Mouse (Mus musculus) layer of hippocampus, adult 8-10 months (tissue): ENCODE measurements at regions not wholly inside any gene's neighbourhood (a gene's known extent, or its start where the extent isn't known, plus 50 kb on each side); places are given as distances from the start of the nearest gene placed in this dataset.

Experiments
- DNase-seq, 2 experiments: peaks; one replicate each; pipeline ENCODE4 v3.0.0; 2022; ENCODE audit warnings: low spot score in 2 of 2

DNA sequence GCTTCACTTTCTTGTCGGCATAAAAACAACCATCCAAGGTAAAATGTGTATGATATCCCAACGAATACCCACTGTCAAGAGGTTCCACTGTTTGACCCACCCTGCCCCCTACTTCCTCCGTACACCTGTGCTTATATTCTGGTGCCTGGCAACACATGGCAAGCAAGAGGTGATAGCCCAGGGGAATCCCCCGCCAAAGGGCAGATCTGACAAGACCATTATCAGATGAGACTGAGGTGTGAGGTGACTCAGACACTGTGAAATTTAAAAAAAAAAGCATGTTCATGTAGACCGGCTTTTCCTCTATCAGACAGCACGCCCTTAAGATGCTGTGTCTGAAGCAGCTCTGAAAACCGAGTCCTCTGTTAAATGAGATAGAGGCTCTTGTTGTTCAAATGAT lies 89.4 kb upstream of the Bach2 start:
- DNase-seq: no peak

DNA sequence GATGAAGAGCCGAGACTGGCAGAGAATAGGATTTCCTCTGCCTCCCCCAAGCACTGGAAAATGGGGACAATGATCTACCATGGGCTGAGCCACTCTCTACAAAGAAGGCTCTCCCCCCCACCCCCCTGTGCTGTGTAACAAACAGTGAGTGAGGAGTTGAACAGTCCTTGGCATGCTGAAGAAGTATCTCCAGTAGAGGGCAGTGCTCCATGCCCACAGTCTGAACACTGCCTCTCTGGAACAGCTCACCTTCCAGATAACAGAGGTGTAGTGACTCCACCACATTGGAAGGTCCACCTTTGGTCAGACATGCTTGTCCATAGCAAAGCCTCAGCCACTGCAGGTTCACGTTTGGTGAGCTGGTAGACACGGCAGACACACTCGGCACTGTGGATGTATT lies 85.2 kb upstream of the Bach2 start:
- peak in 1 of 2 experiments; percentile 11 for DNase-seq

DNA sequence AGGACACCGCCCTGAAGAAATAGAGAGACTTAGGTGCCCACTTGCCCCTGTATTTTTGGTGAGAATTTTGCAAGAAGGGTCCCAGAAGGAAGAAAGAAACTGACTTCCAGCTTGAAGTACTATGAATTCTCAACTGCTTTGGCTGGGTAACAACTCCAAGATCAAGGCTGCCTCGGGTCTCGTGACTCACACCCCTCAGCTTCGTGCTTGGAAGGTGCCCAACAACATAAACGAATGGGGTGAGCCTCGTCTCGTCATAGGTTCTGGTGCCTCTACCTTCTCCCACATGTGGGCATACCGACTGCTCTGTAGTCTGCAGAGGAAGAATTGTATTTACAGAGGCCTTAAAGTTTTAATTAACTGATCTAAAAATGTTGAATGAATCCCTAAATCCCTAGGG lies 81.6 kb upstream of the Bach2 start:
- DNase-seq: no peak

DNA sequence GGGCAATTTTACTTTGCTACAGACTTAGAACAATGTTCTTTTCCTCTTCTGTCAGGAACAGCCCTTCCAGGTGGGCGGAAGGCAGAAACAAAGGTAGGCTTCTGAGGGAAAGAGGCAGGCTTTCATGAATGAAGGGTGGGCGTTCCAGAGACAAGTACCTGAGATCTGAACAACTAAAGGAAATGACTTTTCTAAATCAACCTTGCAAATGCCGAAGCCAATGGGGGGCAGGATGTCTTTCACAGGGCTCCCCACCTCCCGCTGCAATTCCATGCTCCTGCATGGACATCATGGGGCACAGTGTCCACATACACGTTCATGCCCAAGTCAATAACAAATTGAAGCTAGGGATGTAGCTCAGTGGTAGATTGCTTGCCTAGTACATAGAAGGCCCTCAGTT lies 80.2 kb upstream of the Bach2 start:
- no peak for DNase-seq

DNA sequence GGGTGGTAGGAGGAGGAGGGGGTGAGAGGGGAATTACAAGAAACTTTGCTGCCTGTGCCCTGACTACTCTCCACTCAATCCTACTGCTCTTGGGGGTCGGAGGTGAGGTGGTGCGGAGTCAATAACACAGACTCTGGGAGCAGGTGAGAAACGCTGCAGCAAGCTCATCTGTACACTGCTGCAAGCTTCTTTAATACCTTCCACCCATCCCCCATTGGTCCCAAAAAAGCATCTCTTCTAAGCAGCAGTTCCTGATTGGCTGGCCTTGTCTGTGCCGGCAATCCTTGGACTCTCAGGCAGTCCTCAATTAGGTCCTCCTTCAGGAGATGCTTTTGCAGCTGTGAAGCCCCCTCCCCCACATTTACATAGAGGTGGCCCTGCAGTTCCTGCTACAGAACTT lies 79.7 kb upstream of the Bach2 start:
- DNase-seq: no peak

DNA sequence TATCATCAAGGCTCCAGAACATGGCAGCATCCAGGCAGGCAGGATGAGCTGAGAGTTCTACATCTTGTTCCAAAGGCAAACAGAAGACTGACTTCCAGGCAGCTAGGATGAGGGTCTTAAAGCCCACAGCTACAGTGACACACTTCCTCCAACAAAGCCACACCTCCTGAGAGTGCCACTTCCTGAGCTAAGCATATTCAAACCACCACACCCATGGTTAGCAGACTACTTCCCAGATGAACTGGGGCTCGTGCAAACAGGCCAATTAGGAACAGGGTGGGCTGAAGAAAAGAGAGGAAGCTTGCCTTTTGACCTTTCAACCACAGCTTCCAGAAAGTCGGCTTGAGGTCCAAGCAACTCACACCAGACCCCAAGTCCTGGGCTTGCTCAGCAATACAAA lies 77.8 kb upstream of the Bach2 start:
- DNase-seq: no peak

DNA sequence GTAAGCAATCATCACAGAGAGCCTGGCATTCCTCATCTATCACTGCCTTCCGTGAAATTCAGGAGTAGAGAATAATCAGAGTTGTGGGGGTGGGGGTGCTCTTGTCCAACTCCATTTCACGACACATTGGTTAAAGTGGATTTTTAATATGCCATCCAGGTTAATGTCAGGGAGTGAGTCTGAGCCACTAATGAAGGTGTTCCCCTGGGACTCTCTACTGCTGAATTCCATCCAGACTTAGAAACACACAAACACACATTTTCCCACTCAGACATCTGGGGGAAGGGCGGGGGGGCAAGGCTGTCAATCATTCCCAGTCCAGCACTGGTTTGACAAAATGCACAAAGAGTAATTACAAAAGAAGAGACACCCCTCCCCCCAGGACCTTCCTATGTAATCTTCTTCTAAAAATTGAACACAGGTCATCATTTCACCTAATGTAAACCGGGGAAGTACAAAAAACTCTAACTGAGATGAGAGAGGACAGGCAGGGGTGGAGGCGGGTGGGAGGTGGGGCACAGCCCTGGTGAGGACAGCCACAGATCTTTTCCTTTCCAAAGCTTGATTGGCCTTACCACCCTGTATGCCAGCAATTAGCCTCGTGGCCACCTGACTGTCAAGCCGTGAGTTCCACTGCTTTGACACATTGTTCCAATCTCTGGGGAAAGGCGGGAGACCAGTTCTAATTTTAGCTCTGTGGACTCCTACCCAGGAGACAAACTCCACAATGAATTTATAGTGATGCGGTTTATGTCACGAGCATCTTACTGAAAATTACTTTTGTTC lies 76.5 kb upstream of the Bach2 start:
- DNase-seq: no peak

DNA sequence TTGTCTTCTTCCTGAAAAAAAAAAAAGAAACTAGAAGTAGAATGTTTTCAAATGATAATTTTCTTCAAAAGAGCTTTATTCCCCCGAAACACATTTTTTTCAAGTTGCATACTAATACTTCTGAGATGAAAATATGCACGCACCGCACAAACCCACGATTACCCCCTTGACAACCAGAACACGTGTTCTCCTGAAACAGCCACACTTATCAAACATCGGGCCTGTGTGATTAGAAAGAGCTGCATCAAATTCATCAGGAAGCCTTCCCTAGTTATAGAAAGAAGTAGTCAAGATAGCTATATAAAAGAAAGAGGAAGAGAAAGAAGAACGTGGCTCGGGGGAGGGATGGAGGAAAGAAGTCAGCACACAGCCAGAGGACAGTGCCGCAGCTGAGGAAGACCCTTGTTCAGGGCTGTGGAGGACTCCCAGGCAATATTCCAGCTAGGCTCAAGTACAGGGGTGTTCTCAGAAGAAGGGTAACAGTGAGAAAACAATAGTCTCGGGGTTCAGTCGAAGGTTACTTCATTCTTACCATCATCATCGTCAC lies 75.8 kb upstream of the Bach2 start:
- DNase-seq: no peak

DNA sequence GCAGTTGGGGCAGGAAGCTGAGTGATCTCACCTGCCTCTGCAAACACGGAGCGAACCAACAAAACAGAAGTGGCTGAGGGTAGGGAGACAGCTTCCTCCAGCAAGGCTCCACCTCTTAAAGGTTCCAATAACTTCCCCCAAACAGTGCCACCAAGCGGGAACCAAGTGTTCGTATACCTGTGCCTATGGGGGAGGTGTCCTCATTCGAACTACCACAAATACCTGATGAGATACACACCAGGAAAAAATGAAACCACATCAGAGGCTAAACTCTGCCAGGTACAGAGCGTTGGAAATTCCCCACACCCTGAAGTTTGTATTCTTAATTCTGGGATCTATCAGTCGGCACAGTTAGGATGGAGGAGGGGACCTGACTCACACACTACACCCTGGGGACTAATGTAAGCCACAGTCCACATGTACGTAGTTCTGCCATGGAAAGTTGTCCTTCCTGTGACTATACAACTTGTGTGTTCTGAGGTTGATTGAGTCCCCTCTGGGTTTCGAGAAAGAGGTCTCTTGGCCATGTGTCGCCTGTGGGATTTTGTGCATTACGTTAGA lies 74.4 kb upstream of the Bach2 start:
- no peak for DNase-seq

DNA sequence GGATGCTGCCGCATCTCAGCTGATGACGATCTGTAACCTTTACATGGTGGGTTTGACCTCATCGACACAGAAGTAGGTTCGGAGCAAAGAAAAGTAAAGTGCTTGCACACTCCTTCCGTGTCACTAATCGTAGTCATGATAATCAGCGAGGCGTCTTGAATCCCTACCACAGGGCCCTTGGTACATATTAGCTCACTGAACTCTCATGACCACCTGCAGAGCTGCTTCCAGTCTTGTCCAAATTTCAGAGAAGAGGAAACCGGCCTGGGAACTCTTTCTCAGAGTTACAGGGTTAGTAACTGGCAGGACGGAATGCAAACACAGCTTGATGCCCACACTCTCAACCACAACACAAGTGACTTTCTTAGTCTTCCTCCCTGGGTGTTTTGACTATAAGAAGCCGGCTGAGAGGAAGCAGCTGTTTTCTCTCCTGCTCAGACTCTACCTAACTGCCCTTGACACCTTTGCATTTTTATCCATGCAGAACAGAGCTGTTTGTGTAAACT lies 73.8 kb upstream of the Bach2 start:
- DNase-seq: no peak

DNA sequence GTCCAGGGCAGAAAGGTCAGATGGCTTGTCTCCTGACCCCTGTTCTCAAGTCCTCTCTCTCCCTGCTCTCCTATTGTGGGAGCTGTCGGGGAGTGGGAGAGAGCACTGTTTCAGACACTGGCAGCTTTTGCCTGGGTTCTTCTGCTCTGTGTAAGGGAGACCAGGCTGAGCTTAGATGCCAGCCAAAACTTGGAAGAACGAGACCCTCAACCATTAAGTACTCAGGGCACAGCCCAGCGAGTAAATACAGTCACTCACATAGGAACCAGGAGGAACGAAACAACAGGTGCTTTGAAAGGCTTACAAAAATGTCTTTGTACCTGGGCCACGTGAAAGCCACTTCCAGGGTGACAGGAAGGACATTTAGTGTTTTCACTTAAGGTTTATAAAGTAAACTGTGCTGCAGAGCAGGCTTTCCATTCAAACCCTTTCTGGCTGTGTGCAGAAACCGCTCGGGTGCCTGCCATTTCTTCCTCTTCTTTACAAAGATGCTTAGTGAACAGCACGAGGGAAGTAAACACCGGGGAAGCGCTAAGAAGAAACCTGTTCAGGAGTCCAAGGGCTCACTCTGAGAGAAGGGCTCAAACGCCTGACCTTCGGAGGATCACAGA lies 72.6 kb upstream of the Bach2 start:
- DNase-seq: no peak

DNA sequence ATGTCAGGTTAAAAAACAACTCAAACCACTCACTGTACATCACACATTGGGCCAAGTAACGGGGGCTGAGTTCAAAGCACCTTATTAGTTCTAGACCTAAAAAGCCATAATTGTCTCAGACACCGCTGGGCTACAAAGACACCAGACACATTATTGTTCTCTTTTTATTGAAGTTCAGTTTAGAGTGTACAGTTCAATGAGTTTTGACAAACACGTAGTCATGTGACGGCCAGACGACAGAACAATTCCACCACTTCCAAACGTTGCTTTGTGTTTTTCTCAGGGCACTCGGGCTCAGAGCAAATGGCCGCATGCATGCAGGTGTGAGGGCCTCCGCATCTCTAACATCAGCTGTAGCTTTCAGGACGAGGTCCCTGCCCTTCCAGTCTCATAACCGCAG lies 71.5 kb upstream of the Bach2 start:
- no peak for DNase-seq

DNA sequence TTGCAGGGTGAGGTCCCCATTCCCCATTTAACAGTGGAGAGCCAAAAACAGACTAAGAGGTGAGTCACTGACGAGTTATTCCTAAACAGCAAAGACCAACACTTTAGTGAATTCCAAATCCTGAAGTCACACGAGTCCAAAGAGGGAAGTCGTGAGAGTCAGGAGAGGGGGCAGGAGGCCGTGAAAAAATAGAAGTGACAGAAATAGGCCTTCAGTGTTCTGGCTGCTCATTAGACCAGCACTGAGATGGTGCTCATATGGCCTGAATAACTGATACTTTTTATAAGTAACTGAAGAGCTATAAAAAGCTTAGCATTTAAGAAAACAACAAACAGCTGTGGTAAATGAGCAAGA lies 68.5 kb upstream of the Bach2 start:
- DNase-seq: no peak

DNA sequence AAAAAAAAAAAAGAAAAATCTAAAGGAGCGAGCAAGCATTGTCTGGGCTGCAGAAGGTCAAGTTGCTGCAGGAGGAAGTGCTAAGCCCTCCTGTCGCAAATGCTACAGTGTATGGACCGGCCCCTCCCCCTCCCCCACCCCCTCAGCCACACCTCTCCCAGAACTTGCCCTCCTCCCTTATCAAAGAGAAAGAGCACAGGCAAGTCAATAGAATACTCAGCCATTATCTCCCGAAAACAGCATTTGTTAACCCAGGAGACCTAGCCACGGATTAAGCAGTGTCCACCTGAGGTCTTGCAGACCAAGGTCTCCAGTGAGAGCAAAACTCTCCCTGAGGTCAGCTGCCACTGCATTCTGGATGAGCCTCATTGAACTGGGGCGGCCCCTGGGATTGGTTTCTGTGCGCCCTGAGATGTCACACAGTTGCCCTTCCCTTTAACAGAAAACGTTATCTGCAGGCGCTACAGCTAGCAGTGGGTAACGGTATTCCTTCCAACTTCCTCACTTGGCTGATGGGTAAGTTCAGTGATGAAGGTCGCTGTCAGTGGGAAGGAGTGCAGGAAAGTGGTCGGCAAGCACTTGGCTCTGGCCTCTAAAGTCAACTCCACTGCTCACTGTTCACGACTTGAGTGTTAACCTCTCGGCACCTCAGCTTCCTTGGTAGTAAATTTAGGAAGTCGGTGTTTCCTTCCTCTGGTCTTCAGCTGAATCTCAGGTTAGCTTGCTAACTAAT lies 68.0 kb upstream of the Bach2 start:
- no peak for DNase-seq

DNA sequence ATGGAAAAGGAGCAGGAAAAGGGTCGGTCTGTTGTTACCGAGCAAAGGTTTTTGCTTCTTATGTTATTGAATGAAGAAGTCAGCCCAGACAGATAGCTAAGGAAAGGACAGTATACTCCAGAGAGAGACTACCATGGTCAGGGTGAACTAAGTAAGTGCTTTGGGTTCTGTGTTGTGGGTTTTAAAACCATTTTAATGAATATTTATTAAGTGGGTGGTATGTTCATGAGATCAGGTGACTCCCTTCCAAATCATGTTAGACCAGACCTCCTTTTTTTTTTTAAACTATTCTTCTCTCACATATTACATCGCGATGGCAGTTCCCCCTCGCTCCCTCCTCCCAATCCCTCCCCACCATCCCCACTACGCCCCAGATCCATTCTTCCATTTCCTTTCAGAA lies 67.3 kb upstream of the Bach2 start:
- DNase-seq: no peak

DNA sequence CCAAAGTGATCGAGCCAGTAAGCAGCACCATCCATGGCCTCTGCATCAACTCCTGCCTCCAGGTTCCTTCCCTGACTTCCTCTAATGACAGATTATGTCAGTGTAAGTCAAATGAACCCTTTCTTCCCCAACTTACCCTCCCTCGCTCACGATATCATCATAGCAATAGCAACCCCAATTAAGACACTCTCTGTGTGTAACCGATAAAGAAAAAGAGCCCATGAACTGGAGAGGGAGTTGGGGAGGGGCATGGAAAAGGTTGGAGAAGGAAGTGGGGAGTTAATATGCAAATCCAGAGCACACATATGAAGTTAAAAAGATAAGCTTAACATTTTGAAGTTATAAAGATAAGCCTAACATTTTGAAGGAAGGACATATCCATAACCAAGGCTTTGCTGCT lies 65.6 kb upstream of the Bach2 start:
- DNase-seq: no peak

DNA sequence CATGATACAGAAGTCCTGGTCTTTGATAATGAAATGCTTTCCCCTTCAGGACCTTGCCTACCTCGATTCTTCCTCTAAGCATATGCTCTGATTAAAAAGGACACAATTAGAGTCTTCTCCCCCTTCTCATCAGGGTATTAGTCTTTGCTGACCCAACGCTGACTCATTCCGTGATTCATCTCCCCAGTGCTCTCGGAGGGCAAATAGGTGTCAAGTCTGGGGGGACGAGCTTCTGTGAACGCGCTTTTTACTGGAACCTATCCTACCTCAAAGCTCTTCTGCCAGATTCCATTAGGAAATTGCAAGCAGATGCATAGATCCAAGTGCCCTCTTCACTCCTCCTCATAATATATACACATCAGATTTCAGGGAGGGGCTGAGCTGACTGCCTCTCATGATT lies 63.8 kb upstream of the Bach2 start:
- no peak for DNase-seq

DNA sequence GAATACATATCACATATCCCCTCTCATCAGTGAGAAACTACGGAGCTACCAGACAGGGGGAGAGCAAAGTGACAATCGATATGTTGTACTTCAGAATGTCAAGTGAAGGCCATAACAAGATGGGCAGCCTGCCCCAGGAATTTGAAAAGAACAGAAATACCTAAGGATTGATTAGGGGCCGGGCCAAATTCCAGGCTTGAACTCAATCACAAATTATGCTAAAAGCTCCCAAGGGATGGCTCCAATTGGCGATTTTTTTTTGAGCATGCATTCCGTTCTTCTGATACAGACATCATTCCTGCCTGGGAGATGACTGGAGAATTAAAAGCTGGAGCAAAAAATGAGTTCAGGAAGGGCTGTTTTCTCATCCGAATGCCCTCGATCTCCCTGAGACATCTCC lies 63.4 kb upstream of the Bach2 start:
- no peak for DNase-seq

DNA sequence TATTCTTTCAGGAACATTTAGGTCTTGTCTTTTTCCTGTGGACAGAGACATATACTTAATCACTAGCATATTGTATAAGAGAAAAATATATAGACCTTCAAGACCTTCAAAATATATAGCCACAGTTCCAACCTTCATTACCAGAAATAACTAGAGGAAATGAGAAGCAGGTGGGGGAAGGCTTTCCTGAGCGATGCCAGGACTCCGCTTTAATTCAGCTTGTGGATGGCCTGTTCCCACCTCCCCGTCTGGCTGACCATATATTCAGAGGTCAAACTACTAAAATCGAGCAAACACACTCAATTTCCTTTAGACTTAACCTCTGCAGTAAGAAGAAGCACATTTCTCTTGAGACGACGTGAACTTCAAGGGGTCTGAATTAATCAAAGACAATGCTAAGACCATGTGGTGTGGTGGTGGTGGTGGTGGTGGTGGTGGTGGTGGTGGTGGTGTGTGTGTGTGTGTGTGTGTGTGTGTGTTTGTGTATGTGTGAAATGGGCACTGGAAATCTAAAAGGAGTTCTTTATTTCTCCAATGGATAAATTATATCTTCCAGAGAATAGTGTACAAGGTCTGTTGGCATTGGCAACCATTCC lies 62.7 kb upstream of the Bach2 start:
- no peak for DNase-seq

DNA sequence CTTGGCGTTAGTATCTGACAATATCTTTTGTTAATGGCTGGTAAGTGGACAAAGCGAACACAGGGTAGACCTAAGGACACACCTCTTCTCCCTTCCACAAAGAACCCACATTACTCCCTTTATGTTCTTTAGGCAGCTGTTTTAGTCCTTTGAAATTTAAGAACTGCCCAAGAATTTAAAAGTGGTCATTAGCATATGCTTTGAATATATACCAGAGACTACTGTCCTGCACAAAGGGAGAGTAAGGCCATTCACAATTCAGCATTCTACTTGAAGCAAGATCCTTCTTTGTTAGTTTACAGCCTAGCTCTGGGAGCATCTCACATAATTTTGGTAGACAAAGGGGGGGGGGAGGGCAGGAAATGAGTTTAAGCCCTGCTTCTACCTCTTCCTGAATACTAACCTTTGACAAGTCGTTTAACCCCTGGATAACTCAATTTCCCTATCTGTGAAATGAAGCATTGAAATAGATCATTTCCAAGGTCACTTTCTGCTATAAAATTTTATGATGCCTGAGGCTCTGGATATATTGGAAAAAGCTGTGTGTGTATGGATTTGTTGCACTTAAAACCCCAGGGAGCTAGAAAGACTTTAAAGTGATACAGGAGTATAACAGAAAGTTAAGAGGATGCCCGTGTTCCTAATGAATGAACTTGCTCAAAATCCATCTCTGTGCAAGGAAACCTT lies 62.0 kb upstream of the Bach2 start:
- DNase-seq: no peak
